Mouse (Mus musculus): ENCODE results near the gene Cdk15.

- no peak for TF ChIP-seq CTCF (IDR thresholded peaks at IDR 0.05; ENCODE audit: low read depth)
- TF ChIP-seq EP300 (IDR thresholded peaks at IDR 0.05; ENCODE audit: low read depth): no peak
Observed at GRCm38 (mm10) chr1:59229187-59229586, 27.5 kb upstream of the Cdk15 start.
